18 mouse cellular contexts compared by ENCODE assay signal in genomic region chr15:96031085-96031780, GRCm38 (mm10).
A peak's percentile ranks its signal among the peaks of the same experiment; 100 is the strongest.
DNase-seq lines count a peak whose midpoint lies in the region; TF ChIP-seq lines count a peak whose summit lies in the region.
"Had no signal": no experiment of that assay in that cellular context is flagged by ENCODE, and none has a peak within 500 bp of the region (broad histone marks: within the 10 kb centered on the region; RNA-seq: fewer than 3 reads in every experiment).

No protein-coding gene starts in this region.

- H3K4me3 ChIP-seq in gastrocnemius, adult 2 months: no peak overlapping the region
- H3K4me3 ChIP-seq: embryonic facial prominence, embryonic 10.5 days; hindbrain, embryonic 15.5 days; limb, embryonic 15.5 days; midbrain, embryonic 12.5 days; neural tube, embryonic 12.5 days had no signal

- no peaks in the 10 kb centered on the region for H3K36me3 ChIP-seq in splenic B cell, adult 2 months (ENCODE audit: control insufficient read depth, insufficient read depth, low read length, poor library complexity, severe bottlenecking)
- H3K36me3 ChIP-seq: embryonic facial prominence, embryonic 10.5 days; hindbrain, embryonic 15.5 days; limb, embryonic 15.5 days; midbrain, embryonic 12.5 days; neural tube, embryonic 12.5 days had no signal

- peak overlapping the region; percentile 73 for H3K27ac ChIP-seq in gastrocnemius, adult 2 months
- H3K27ac ChIP-seq: embryonic facial prominence, embryonic 10.5 days; hindbrain, embryonic 15.5 days; limb, embryonic 15.5 days; midbrain, embryonic 12.5 days; neural tube, embryonic 12.5 days had no signal

- no peaks in the 10 kb centered on the region for H3K27me3 ChIP-seq in splenic B cell, adult 2 months (ENCODE audit: control insufficient read depth, insufficient read depth, low read length, poor library complexity, severe bottlenecking)
- H3K27me3 ChIP-seq: hindbrain, embryonic 15.5 days; limb, embryonic 15.5 days; midbrain, embryonic 12.5 days; neural tube, embryonic 12.5 days had no signal

- DNase-seq in heart, postnatal 10 days: peak; percentile 21 to 23
- DNase-seq in heart, postnatal 25 days (ENCODE audit: low spot score): no peak
- DNase-seq in A20 (ENCODE audit: low read depth, low spot score): peak; percentile 17
- peak; percentile 71 for DNase-seq in gastrocnemius, adult 2 months
- DNase-seq in splenic B cell, adult 2 months (ENCODE audit: low read depth, low spot score): peak; percentile 11
- DNase-seq in cerebellum, postnatal 14 days: no peak
- no peak for DNase-seq in cerebellum, adult 9-11 months
- DNase-seq: adrenal gland, adult 2 months; cerebellum, adult 2 months; kidney, postnatal 14 days; lung, embryonic 14.5 days; right cerebral cortex, adult 18-20 months; spleen, adult 18-20 months had no signal

- intact Hi-C loops in heart, postnatal 10 days (cut with DNase I): no loop called here
- intact Hi-C loops in heart, postnatal 25 days (cut with DNase I): no loop called here
- intact Hi-C loops in gastrocnemius, adult 2 months (cut with DNase I): loop anchor here (5.0 kb wide), 1 partner anchor 54 kb away; no protein-coding TSS in a partner anchor

- TF ChIP-seq CTCF in gastrocnemius, adult 2 months (IDR thresholded peaks at IDR 0.05): peak; percentile 14; the same call in 1 of the 2 replicates

Comparison
In these comparisons a context has a peak if more than half of its experiments do, and no peak if none do; other contexts are left out.
1. DNase-seq: peak in heart, postnatal 10 days (2 of 2), A20 (single experiment), gastrocnemius, adult 2 months (single experiment) and splenic B cell, adult 2 months (single experiment); none in heart, postnatal 25 days (single experiment), cerebellum, postnatal 14 days (0 of 2) and cerebellum, adult 9-11 months (single experiment).